Mouse (Mus musculus) kidney, embryonic 16.5 days (tissue): ENCODE measurements at regions not wholly inside any gene's neighbourhood (a gene's known extent, or its start where the extent isn't known, plus 50 kb on each side); places are given as distances from the start of the nearest gene placed in this dataset.

Experiments
- ATAC-seq: fragments of 200-750 bp; cut with Nextera tagmentation; 2 replicates; pipeline ENCODE4 v1.8.0; 2017; ENCODE audit warnings: moderate TSS enrichment; ENCODE audit not compliant: low FRiP score, low TSS enrichment
- H3K27ac ChIP-seq: fragments of 300-500 bp; sonication (generic); 2 replicates; pipeline ENCODE4 v1.5.1; 2014; ENCODE audit warnings: low read length
- H3K27me3 ChIP-seq: fragments of 300-500 bp; sonication (generic); 2 replicates; pipeline ENCODE4 v1.6.1; 2014; ENCODE audit warnings: low read length, control low read depth, mixed read lengths; ENCODE audit not compliant: insufficient read depth
- H3K36me3 ChIP-seq: fragments of 300-500 bp; sonication (generic); 2 replicates; pipeline ENCODE4 v1.6.1; 2014; ENCODE audit warnings: low read length, control low read depth, mixed read lengths; ENCODE audit not compliant: insufficient read depth
- H3K4me1 ChIP-seq: fragments of 300-500 bp; sonication (generic); 2 replicates; pipeline ENCODE4 v1.6.1; 2014; ENCODE audit warnings: low read length, control low read depth, mixed read lengths; ENCODE audit not compliant: insufficient read depth
- H3K4me2 ChIP-seq: fragments of 300-500 bp; sonication (generic); replicated peaks from 2 replicates; pipeline ENCODE4 v1.6.1; 2014; ENCODE audit warnings: low read depth, low read length
- H3K4me3 ChIP-seq: fragments of 300-500 bp; sonication (generic); 2 replicates; pipeline ENCODE4 v1.5.1; 2014; ENCODE audit warnings: mild to moderate bottlenecking, low read length
- H3K9ac ChIP-seq: fragments of 300-500 bp; sonication (generic); replicated peaks from 2 replicates; pipeline ENCODE4 v1.6.1; 2014; ENCODE audit warnings: low read length
- H3K9me3 ChIP-seq: fragments of 300-500 bp; sonication (generic); 2 replicates; pipeline ENCODE4 v1.6.1; 2016; ENCODE audit warnings: low read length, control low read depth
- WGBS: fragments of 180-500 bp; shearing (Covaris S2); extraction: QIAGEN DNeasy Blood & Tissue Kit; methylation state at CpG from one replicate; pipeline ENCODE4 v1.1.7; 2014; 5-methylcytosine and 5-hydroxymethylcytosine counted together

DNA sequence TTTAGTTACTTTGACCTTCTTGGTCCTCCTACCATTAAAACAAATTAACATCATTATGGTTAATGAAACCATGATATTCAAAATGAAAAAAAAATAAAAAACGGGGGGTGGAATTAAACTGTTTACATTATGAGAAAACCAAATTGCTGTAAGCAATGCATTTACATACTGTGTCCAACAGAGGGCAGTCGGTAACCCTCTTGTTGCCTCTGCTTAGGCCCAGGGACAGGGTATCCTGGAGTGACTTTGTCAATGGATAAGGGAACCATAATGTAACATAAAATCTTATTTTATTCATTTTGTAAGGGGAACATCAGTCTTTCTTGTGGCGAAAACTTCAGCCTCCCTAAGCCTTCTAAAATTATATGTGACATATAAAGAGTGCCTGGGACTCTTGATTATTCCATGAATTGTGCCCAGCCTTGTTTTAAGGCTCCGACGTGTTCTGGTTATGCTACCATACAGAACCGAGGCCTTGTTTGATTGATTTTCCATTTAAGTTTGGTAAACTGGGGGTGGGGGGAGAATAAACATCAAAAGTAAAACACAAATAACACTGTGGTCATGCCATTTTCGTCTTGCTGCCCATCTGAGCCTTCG, 207.3 kb upstream of the Vegfc start:
- Histone ChIP-seq H3K9ac (no peak overlapping the region), H3K4me3 (no peak overlapping the region), H3K4me1 (no peaks in the 10 kb centered on the region), H3K4me2 (no peak overlapping the region), H3K27me3 (no peaks in the 10 kb centered on the region), H3K36me3 (no peaks in the 10 kb centered on the region), H3K9me3 (no peaks in the 10 kb centered on the region), H3K27ac (no peak overlapping the region)
- 0 out of 2 replicates have a peak, but pooled peaks have one; percentile 42 for ATAC-seq
- 68% methylated on average over 8 of the region's 8 CpGs for WGBS

DNA sequence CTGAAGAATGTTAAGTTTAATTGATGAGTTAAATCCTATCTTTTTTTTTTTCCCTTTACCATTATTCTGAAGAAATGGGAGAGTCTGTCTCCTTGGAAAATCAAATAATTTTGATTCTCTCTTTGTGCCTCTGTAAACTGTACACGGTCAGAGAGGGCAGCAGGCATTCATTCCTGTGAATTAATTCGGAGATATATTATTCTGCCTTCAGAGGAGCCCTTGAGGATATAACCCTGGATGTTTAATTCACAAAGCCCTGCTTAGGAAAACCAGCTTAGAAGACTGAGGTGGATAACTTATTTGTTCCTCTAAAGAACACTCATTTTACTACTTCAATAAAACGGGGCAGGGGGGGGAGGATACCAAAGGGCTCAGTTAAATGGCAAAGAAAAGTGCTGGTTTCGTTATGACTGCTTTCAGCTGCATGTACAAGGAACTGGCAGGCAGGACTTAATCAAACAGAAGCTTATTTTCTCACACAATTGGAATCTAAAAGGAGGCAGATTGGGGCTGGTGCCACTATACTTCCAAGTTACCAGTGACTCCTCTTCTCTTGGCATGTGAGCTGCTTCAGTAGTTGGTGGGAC, 205.3 kb upstream of the Vegfc start:
- Histone ChIP-seq H3K4me1 (no peaks in the 10 kb centered on the region), H3K27ac (no peak overlapping the region), H3K9ac (no peak overlapping the region), H3K27me3 (no peaks in the 10 kb centered on the region), H3K36me3 (no peaks in the 10 kb centered on the region), H3K4me3 (no peak overlapping the region), H3K4me2 (no peak overlapping the region), H3K9me3 (no peaks in the 10 kb centered on the region)
- WGBS, result 59% methylated on average over 4 of the region's 4 CpGs
- no peak for ATAC-seq

DNA sequence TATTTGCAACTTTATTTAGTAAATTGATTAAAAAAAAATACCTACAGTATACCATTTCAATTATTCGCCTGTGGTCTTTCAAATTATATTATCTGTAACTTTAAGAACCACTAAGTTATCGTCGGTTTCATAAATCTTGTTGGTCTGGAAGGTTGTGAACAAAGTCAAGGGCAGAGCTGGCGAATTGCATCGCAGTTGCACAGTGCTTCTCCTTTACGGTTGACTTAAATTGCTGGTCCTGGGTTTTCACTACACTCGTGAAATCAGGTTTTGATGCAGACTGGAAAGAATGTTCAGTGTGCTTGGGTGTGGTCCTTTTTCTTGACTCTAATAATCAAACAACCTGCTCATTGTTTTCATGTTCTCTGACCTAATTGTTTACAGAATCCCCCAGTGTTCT, 198.6 kb upstream of the Vegfc start:
- H3K9ac ChIP-seq, result no peak overlapping the region
- H3K4me3 ChIP-seq, result no peak overlapping the region
- H3K36me3 ChIP-seq, result no peaks in the 10 kb centered on the region
- no peaks in the 10 kb centered on the region for H3K4me1 ChIP-seq
- H3K9me3 ChIP-seq, result no peaks in the 10 kb centered on the region
- WGBS, result 51% methylated on average over 7 of the region's 7 CpGs
- ATAC-seq, result no peak
- H3K27ac ChIP-seq, result no peak overlapping the region
- no peaks in the 10 kb centered on the region for H3K27me3 ChIP-seq
- no peak overlapping the region for H3K4me2 ChIP-seq

DNA sequence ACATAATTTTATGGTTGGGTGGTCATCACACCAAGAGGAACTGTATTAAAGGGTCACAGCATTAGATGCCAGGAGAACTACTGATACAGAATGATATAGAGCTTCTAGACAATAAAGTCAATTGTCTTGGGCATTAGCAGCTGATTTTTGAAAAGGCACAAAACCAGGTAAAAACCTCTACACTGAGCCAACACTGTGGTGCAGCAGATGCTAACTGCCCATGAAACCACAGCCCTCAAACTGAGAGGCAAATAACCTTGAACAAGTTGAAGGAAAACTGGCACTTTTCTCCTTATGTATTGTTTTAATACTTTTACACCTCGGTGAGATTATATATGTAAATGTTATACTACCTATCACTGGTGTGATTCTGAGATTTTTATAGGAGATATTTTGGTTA, 195.9 kb upstream of the Vegfc start:
- 77% methylated on average over 1 of the region's 1 CpGs for WGBS
- no peak overlapping the region for H3K4me2 ChIP-seq
- H3K9me3 ChIP-seq, result no peaks in the 10 kb centered on the region
- ATAC-seq, result no peak
- H3K9ac ChIP-seq, result no peak overlapping the region
- no peaks in the 10 kb centered on the region for H3K36me3 ChIP-seq
- H3K4me3 ChIP-seq, result no peak overlapping the region
- no peaks in the 10 kb centered on the region for H3K27me3 ChIP-seq
- H3K27ac ChIP-seq, result no peak overlapping the region
- H3K4me1 ChIP-seq, result no peaks in the 10 kb centered on the region

DNA sequence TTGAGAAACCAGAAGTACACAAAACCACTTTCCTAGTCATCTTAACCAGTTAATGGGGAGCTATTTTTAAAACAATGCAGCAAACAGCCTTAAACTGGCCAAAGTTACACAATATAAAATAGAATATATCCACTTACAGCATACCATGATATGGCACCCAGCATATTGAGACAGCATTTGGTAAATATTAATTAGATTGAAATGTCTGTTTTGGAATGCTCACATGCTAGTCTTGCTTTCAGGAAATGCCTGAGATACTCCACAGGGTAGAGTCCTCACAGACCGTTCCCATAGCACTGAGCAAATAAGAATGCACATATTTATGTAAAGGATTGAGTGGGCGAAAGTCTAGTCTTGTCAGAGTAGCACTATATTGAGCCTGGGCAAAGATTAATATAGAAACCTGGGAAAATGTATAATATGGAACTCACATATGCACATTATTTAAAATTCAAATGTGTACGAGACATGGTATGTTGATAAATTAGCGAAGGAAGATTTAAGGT, 185.1 kb upstream of the Vegfc start:
- Histone ChIP-seq H3K4me1 (no peaks in the 10 kb centered on the region), H3K9ac (no peak overlapping the region), H3K27me3 (no peaks in the 10 kb centered on the region), H3K27ac (no peak overlapping the region), H3K9me3 (no peaks in the 10 kb centered on the region), H3K4me3 (no peak overlapping the region), H3K4me2 (no peak overlapping the region), H3K36me3 (no peaks in the 10 kb centered on the region)
- no peak for ATAC-seq
- 79% methylated on average over 4 of the region's 4 CpGs for WGBS

DNA sequence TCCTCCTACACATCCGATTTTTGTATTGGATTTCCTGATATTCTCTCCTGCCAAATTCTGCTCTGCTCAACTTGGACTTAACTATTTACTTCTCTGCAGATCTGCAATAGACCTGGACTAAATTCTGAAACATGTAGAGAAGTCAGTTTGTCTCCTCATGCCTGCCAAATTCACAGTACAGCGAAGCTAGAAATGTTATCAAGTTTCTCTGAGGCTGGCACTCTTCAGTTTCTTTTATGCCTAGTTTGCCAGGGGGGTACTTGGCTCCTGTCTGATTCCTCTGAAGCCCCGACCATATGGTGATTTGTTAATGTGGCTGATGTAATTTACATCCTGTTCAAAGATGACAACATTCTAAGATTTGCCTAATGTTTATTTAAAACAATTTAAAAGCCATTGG, 184.6 kb upstream of the Vegfc start:
- H3K9me3 ChIP-seq, result no peaks in the 10 kb centered on the region
- 61% methylated on average over 3 of the region's 3 CpGs for WGBS
- H3K27me3 ChIP-seq, result no peaks in the 10 kb centered on the region
- no peak for ATAC-seq
- H3K4me3 ChIP-seq, result no peak overlapping the region
- no peaks in the 10 kb centered on the region for H3K36me3 ChIP-seq
- no peak overlapping the region for H3K9ac ChIP-seq
- no peak overlapping the region for H3K27ac ChIP-seq
- no peak overlapping the region for H3K4me2 ChIP-seq
- no peaks in the 10 kb centered on the region for H3K4me1 ChIP-seq

DNA sequence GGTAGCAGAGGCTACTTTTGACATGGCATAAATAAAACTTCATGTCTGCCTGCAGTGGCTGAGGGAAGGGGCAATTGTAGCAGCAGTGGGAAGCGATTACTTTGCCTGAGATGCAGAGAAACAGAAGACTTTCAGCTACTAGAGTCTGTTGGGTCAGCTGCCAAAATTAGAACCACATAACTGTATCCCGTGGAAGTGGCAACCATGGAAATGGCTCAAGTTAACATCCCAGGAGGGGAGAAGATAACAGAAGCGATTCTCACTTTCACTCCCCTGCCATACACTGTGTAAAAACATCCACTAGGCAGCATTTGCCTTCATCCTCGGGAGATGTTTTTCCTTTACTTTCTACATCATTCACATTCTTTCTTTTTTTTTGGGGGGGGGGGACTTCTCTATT, 155.1 kb upstream of the Vegfc start:
- Histone ChIP-seq H3K9ac (no peak overlapping the region), H3K36me3 (no peaks in the 10 kb centered on the region), H3K4me1 (no peaks in the 10 kb centered on the region), H3K4me3 (no peak overlapping the region), H3K27ac (no peak overlapping the region), H3K4me2 (no peak overlapping the region), H3K27me3 (no peaks in the 10 kb centered on the region), H3K9me3 (no peaks in the 10 kb centered on the region)
- no peak for ATAC-seq
- WGBS, result 77% methylated on average over 4 of the region's 4 CpGs

DNA sequence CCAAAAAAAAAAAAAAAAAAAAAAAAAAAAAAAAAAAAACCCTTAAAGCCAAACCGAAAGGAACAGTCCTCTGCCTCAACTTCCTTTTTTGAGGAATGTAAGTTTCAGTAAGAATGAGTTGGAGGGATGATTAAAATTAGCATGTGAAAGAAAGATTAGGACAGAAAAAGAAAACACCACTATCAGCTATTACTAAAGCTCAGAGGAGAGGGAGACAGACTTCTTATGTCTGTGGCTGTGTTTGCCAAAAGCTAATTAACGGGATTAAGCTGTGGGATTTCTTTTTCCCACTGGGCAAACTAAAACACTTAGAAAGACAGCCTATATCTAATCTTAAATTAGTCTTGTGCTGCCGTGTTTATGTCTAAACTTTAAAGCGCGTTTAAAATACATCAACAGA, 146.7 kb upstream of the Vegfc start:
- Histone ChIP-seq H3K4me1 (no peaks in the 10 kb centered on the region), H3K27me3 (no peaks in the 10 kb centered on the region), H3K9ac (no peak overlapping the region), H3K27ac (no peak overlapping the region), H3K4me2 (no peak overlapping the region), H3K36me3 (no peaks in the 10 kb centered on the region), H3K4me3 (no peak overlapping the region), H3K9me3 (no peaks in the 10 kb centered on the region)
- 65% methylated on average over 5 of the region's 5 CpGs for WGBS
- no peak for ATAC-seq

DNA sequence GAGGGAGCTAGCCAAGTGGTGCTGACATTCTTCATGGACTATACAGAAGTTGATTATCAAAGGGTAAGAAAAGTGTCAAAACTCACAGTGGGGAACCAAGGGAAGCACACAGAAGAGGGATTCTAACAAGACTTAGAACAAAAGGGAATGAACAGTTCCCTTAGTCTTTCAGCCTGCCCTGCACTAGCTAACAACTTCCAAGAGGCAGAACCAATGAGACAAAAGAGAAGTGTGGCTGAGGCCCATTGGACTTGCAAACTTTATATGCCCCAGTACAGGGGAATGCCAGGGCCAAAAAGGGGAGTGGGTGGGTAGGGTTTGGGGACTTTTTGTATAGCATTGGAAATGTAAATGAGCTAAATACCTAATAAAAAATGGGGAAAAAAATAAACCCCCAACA, 139.0 kb upstream of the Vegfc start:
- no peak overlapping the region for H3K4me2 ChIP-seq
- no peaks in the 10 kb centered on the region for H3K27me3 ChIP-seq
- H3K9ac ChIP-seq, result no peak overlapping the region
- no peaks in the 10 kb centered on the region for H3K36me3 ChIP-seq
- no peak overlapping the region for H3K4me3 ChIP-seq
- ATAC-seq, result no peak
- H3K4me1 ChIP-seq, result no peaks in the 10 kb centered on the region
- H3K27ac ChIP-seq, result no peak overlapping the region
- no peaks in the 10 kb centered on the region for H3K9me3 ChIP-seq

DNA sequence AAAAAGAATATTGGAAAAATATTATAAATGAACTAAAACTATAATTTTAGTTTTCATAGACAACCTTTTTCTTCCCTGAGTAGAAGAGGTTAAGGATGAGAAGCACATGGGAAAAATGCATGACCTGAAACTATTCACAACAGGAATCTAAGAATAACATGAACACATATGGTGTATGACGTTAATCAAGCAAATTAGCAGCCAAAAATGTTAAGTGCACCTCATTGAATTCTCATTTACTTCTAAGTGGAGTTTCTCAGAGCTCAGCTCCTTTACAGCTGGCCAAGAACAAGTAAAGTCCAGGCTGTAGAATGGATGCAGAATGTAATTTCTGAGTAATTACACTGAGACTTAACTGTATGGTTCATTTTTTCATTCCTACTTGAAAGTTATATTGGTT, 137.9 kb upstream of the Vegfc start:
- Histone ChIP-seq H3K4me2 (no peak overlapping the region), H3K36me3 (no peaks in the 10 kb centered on the region), H3K27ac (no peak overlapping the region), H3K4me1 (no peaks in the 10 kb centered on the region), H3K9me3 (no peaks in the 10 kb centered on the region), H3K9ac (no peak overlapping the region), H3K27me3 (no peaks in the 10 kb centered on the region), H3K4me3 (no peak overlapping the region)
- no peak for ATAC-seq
- WGBS, result 88% methylated on average over 1 of the region's 1 CpGs
